Mouse (Mus musculus): ENCODE measurements around the gene Cd70. TPM values are rescaled to one million over a fixed set of nuclear protein-coding genes. Genes with fewer than 3 reads are reported as not detected.
A peak's percentile ranks its signal among the peaks of the same experiment; 100 is the strongest.
"Not testable (repeated sequence)": the region's sequence is repeated elsewhere in the genome, so short reads cannot be mapped to it uniquely, and the experiment has no call there.

Gene Cd70
- total RNA-seq, 2 experiments from 2014 or later = not detected

DNA sequence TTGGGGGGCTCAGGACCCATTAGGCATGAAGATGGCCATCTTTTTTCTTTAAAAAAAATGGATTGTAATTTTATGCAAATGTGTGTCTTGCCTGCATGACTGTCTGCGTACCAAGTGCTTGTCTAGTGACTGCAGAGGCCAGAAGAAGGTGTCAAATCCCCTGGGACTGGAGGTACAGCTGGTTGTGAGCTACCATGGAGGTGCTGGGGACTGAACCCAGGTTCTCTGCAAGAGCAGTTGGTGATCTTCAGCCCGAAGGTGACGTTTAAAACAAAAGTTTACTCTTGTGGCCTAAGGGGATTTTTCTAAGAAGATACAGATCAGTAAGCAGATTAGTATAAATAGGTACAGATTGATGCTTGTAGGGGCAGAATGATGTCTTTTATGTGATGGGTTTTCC is 13.9 kb downstream of the Cd70 start:
- DNase-seq (ENCODE audit: low spot score in 2 of 2) = no peak

DNA sequence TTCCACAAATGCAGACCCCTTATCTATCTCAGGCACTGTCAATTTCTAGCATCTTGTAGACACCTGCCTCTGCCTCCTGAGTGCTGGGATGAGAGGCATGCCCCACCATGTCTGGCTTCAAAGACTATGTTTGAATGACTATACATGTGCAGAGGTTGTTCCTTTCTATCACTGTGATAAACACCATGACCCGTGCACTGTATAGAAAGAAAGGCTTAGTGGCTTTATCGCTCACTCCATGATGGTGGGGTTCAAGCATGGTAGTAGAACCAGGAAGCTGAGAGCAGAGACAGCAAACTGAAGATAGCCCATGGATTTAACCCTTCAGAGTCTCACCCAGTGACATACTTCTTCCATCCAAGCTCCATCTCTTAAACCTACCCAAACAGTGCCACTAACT is 14.9 kb downstream of the Cd70 start:
- no peak for DNase-seq (ENCODE audit: low spot score in 2 of 2)

DNA sequence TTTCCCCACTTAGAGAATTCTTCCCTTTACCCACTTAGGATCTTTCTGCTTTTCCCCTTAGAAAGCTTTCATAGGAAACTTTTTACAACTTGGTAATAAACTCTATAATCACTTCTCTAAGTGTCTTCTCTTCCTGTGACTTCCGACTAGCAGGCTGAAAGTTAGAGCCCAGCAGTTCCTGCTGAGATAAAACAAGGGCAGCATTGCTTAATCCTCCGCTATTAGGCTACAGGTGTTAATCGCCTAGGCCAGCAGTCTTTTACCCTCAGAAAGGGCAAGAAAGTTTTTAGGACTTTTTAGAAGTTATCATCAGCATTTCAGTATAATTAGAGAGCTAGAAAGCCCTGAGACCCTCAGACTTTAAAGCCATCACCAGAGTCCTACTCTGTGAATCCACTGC is 15.6 kb downstream of the Cd70 start:
- not testable (repeated sequence) for DNase-seq (ENCODE audit: low spot score in 2 of 2)

DNA sequence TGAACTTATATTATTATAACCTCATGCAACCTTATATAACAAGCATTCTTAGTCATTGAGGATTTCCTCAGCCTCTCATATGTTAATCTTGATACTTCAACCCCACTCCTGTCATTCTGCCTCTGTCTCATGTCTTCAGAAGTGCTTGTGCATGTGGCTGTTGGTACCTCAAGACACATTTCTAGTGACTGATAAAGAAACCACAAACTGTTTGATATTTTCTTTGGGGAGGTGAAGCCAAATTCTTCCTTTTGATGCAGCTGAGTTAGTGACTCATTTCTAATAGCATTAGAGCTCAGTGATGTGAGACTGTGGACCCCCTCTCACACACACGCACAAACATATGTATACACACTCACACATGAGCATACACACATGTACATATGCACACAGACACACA is 17.8 kb downstream of the Cd70 start:
- DNase-seq (ENCODE audit: low spot score in 2 of 2) = no peak

DNA sequence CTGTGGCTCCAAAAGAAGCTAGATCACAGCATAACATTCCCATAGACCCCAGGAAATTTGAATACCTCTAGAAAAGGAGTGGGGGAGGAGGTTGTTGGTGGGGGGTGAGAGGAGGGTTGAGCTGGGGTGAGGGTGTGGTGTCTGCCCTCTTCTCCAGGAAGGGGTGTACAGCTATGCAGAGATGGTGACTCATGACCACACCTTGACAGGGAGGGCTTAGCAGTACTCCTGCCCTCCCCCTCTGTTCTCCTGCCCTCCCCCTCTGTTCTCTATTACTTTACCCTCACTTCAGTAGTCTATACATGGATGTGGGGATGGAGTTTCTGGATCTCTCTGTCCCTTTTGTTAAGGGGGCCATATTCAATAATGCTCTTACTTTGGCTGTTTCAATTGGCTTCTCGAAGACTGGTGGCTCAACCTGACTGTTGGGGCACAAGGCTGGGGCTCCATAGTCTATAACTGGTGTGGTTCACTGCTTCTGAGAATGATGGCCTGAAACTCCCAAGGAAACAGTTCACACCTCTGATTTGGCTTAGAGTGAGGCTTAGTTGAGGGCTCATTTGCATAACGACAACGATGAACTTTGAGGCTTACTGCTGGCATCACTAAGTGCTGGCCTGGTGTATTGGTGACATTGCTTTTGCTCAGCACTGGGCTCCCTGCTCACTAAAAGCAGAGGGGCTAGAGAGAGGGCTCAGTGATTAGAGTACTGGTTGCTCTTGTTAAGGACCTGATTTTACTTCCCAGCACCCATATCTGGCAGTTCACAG is 23.5 kb downstream of the Cd70 start:
- no peak for DNase-seq (ENCODE audit: low spot score in 2 of 2)

DNA sequence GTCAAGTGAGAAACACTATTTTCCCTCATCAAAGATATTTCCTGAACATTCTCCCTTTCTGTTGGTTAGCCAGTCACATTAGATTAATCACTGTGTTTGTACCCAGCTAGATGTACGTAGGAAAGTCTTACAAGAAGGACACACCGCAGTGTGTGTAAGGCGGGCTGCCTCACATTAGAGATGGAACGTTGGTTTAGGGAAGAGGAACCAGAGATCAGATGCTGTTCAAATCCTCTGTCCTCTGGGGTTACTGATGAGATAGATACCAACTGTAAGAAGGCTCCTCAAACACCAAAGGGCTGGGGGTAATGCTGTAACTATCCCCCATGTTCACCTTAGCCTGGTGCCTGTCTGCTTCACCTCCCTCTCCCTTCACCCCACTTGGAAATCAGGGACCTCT is 24.8 kb downstream of the Cd70 start:
- no peak for DNase-seq (ENCODE audit: low spot score in 2 of 2)

DNA sequence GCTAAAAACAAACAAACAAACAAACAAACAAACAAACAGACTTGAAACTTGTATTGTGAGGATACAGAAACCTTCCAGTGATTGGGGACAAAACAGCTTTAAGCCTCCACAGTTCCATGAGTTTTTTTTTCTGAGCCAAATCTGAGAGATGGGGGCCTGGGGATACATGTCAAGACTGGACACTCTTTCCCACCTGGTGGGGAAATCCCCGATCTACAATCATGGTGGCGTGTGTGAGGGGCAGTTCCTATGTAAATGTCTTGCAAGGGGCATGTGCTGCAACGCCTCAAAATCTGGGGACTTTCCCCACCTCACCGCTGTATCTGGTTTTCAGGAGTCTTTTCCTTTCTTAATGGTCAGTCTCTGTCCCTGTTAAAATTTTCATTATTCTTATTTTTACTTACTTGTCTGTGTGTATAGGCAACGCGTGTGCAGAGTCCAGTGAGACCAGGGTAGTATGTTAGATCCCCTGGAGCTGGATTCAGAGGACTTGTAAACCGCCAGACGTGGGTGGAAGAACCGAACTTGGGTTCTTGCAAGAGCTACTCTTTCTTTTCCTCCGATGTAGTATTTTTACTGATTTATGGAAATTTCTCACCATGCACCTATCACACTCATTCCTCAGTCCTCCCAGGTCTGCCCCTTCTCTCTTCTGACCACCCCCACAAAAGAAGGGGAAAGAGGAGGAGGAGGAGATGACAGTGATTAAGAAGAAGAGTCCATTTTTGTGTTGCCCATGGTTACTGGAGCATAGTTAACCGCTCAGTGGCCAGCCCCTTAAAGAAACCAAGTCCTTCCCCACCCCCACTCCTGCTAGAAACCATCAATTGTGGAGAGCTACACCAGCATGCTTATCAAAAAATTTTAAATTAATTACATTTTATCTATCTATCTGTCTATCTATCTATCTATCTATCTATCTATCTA is 26.1 kb downstream of the Cd70 start:
- no peak for DNase-seq (ENCODE audit: low spot score in 2 of 2)

DNA sequence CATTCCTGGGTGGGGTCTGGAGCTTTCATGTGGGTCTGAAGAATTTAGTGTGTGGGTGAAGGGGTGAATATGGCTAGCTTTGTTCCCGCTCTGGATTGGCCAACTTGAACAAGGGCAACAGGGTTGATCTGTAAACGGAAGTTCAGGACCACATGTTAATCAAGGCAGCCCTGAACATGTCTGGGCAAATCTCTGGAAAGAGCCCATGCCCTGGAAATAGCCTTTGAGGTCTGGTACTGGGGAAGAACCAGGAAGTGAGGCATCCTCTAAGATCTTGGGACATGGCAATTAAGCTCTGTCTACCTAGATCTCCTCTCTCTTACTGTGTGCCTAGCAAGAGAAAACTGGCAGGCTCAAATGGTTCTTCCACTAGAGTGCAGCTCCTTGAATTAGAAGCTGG is 27.7 kb downstream of the Cd70 start:
- DNase-seq (ENCODE audit: low spot score in 2 of 2) = no peak

DNA sequence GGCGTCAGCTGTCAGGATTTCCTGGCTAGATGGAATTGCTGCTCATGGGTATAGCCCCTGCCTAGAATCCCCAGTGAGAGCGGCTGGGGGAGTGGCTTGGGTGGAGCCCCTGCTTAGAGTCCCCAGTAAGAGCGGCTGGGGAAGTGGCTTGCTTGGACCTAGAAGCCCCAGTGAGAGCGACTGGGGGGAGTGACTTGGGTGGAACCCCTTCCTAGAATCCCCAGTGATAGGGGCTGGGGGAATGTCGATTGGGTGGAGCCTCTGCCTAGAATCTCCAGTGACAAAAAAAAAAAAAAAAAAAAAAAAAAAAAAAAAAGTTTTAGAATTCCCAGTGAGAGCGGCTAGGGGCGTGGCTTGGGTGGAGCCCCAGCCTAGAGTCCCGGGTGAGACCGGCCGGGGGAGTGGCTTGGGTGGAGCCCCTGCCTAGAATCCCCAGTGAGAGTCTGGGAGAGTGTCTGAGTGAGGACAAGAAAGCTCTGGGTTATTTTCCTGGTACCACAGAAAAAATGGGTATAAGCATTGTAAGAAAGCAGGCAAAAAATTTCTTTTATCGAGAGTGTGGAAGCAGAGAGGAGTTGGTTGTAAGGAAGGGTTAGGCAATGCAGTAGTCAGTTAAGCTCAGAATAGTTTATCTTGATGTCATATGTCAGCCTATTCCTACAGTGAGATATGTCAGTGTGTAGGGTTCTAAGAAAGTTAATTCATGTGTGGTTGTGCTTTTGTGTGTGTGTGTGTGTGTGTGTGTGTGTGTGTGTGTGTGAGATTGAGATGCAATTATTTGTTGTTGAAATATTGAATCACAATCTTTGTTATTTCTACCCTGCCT is 30.8 kb downstream of the Cd70 start:
- DNase-seq (ENCODE audit: low spot score in 2 of 2) = no peak

DNA sequence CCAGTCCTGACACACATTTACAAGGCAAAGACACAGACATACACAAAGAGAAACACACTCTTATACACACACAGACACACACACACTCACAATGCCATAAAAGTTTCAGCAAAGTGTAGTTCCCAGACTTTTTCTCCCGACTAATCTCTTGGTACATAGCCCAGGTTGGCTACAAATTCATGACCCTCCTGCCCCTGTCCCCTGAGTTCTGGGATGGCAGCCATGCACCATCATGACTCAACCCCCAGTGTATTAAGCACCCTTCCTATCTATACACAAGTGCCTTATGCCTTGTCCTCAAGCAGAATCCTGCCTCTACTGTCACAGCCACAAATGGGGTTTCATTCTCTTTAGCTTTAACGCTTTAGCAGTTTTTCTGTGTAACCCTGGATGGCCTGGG is 32.8 kb downstream of the Cd70 start:
- DNase-seq (ENCODE audit: low spot score in 2 of 2) = no peak

DNA sequence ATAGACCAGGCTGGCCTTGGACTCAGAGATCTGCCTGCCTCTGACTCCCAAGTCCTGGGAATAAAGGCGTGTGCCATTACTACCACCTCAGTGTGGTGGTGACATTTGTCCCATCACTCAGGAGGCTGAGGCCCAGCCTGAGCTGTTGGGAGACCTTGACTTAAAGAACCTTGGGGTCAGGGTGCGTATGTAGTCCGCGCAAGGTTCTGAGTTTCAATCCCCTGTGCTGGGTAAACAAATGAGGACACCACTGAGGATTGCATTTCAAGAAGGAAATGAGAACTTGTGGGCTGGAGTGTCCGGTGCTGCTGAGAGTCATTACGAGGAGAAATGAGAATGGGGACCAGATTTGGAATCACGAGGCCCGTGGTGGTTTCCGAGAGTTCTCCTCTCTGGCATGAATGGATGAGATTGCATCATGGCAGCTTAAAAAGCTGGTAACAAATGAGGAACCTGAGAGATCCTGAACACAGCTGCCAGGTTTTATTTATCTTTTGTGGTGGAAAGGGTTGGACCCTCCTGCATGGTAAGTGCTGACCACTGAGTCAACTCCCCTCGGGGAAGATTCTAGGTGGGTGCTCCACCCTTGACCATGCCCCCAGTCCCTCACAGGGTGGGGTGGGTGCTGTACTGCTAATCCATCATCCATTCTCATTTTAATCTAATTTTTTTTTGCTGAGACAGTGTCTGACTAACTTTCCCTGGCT is 36.7 kb downstream of the Cd70 start:
- DNase-seq (ENCODE audit: low spot score in 2 of 2) = no peak

DNA sequence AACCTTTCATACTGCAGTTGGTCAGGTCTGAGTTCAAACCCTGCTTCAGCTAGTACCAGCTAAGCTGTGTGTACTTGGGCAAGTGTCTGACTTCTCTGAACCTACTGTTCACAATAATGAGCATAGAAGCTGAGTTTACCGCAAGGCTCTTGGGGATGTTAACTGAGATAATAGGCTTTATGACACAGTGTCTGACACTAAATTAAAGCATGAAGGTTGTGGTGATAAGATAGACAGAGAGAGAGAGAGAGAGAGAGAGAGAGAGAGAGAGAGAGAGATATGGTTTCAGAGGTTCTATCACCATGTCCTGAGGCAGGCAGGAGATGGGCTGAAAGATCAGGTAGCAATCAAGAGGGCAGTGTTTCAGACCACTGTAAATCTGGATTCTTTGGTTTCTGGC is 39.6 kb downstream of the Cd70 start:
- DNase-seq (ENCODE audit: low spot score in 2 of 2) = no peak

DNA sequence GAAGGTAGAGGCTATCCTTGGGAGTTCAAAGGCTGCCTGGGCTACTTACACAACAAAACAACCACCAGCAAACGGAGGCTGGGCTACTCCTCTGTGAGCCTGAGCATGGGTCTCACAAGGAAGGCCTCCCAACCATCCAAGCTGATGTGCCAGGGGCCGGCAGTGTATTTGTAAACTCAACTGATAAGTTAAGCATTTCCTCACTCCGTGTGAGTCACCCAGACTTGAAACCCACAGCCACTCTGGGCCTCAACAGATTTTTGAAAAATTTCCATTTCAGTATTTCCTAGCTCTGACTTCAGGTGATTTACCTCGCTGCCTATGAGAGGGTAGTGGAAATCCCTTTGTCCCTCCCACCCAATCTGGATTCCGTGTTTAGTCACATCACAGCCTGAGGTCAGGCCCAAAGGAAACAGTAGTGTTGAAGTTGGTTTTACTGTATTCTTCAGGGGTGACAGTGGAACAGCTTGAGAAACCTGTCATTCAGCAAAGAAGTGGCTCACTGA is 40.9 kb downstream of the Cd70 start:
- DNase-seq (ENCODE audit: low spot score in 2 of 2) = no peak

DNA sequence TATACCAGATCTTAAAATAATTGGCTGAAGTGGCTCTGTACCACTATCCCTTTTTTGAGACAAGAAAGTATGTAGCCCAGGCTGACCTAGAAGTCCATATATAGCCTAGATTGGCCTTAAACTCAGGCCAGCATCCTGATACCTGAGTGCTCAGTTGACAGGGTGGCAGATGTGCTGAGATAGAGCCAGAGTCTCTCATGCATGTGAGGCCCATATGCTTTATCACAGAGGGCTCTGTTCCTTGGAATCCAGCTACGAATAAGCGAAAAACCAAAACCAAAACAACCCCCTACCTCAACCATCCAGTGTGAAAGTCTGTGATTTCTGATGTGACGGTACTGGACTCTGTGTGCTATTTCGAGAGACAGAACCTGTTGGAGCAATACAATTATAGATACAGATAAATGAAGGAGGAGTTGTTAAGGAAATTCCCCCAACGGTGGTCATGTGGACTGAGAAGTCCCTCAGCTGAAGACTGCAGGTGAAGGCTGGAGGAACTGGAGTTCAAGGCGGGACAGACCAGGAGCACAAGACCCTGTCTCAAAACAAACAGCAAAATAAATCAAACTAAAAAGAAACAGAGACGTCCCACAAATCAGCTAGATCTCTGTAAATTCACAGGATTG is 41.4 kb downstream of the Cd70 start:
- DNase-seq (ENCODE audit: low spot score in 2 of 2) = no peak

DNA sequence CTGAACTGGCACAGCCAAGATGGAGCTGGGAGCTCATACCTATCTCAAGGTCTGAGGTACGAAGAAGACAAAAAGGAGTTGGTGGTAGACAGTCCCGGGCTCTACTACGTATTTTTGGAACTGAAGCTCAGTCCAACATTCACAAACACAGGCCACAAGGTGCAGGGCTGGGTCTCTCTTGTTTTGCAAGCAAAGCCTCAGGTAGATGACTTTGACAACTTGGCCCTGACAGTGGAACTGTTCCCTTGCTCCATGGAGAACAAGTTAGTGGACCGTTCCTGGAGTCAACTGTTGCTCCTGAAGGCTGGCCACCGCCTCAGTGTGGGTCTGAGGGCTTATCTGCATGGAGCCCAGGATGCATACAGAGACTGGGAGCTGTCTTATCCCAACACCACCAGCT is 42.5 kb downstream of the Cd70 start:
- no peak for DNase-seq (ENCODE audit: low spot score in 2 of 2)

DNA sequence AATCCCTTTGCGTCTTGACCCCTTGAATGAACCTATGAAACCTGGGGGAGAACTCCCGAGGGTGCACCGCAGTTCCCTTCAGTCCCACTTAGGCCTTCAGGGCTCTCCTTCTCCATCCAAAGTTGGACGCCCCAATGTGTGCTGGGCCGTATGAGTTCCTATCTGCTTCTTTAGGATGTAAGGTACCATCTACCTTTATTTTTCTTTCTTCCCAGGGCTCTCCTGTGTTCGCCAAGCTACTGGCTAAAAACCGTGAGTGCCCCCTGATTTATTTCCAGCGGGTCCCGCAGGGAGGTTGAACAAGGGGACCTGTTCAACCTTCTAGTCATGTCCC is 43.6 kb downstream of the Cd70 start:
- DNase-seq (ENCODE audit: low spot score in 2 of 2) = no peak

DNA sequence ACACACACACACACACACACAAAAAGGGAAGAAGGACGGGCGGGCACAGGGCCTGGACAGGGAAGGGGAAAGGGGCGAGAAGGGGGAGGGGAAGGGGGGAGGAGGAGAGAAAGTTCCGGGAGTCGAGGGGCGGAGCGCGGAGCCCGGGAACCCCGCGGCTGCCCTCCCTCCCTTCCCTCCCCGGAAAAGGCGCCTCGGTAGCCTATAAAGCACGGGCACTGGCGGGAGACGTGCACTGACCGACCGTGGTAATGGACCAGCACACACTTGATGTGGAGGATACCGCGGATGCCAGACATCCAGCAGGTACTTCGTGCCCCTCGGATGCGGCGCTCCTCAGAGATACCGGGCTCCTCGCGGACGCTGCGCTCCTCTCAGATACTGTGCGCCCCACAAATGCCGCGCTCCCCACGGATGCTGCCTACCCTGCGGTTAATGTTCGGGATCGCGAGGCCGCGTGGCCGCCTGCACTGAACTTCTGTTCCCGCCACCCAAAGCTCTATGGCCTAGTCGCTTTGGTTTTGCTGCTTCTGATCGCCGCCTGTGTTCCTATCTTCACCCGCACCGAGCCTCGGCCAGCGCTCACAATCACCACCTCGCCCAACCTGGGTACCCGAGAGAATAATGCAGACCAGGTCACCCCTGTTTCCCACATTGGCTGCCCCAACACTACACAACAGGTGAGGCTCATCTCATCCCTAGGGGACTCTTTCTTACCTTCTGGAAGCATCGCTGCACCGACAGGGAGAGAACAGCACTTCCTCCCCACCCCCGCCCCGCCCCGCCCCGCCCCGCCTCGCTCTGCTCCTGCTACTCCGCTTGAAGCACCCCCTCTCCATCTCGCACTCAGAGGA is 44.2 kb downstream of the Cd70 start, which contains the start of gene Tnfsf9:
Gene Tnfsf9, plus strand, starts transcription at position 145 of the 854 bp plus-strand sequence.
- peak; percentile 9 to 29 for DNase-seq (ENCODE audit: low spot score in 2 of 2)

DNA sequence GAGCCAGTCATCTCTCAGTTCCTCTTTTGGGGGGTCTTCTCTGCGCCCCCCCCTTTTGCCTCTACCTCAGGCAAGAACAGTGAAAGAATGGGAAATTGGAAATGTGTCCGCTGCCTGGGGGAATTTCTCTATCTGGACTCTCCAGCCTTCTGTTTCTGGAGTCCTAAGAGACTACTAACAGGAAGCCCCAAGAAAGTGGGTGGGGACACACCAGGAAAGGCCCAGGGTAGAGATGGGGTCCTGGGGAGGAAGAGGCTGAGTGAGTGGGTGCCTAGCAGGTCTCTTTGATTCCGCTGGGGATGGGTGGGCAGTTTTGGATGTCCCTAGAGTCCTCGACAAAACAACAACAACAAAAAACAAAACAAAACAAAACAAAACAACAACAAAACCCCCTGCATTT is 45.1 kb downstream of the Cd70 start:
- no peak for DNase-seq (ENCODE audit: low spot score in 2 of 2)

DNA sequence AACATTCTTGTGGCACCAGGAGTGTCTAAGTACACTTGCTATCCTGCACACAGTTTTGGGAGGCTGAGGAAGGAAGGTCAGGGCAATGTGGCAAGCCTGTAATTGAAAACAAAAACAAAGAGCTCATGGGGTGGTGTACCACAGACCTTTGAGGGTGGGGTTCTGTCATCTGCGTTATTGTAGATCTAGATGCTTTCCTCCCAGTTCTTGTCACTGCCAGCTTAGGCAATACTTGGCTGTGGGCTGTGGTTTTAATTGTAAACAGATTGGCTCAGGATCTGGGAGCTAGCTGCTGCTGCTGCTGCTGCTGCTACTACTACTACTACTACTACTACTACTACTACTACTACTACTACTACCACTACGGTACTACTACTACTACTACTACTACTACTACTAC is 47.3 kb downstream of the Cd70 start:
- DNase-seq (ENCODE audit: low spot score in 2 of 2) = no peak
